Mouse (Mus musculus): Measurements from ENCODE around the gene Hoxc11. TPM values are rescaled to one million over a fixed set of nuclear protein-coding genes. Genes with fewer than 3 reads are reported as not detected.

The Hoxc11 gene
- polyA plus RNA-seq, 1 experiment from 2014 or later = not detected

Small RNA genes lying within 50 kb of the gene (microRNA-seq; reads per million reads assigned to microRNA genes)
- 3.4 reads per million, percentile 9 among the genes with 10 or more reads in this experiment for gene Mir196a-2

Other genes starting within 250 kb of the Hoxc11 start
- 38.8 and 42.7 TPM in 2 replicates for gene Calcoco1, start 232.2 kb upstream of the Hoxc11 start, polyA plus RNA-seq (2016; fragmentation: Nextera tagmentation; extraction: Ambion mirVana)
- 0.13 TPM in 1 of 2 replicates, not detected in the other for gene Hoxc13, start 33.3 kb upstream of the Hoxc11 start, polyA plus RNA-seq (2016; fragmentation: Nextera tagmentation; extraction: Ambion mirVana)
- gene Hoxc12, start 17.7 kb upstream of the Hoxc11 start, polyA plus RNA-seq (2016; fragmentation: Nextera tagmentation; extraction: Ambion mirVana) = not detected in 2 replicates
- gene Hoxc10, start 12.4 kb downstream of the Hoxc11 start, polyA plus RNA-seq (2016; fragmentation: Nextera tagmentation; extraction: Ambion mirVana) = not detected in 2 replicates
- not detected in 2 replicates for gene Hoxc5, start 13.0 kb downstream of the Hoxc11 start, polyA plus RNA-seq (2016; fragmentation: Nextera tagmentation; extraction: Ambion mirVana)
- not detected in 2 replicates for gene Hoxc9, start 22.0 kb downstream of the Hoxc11 start, polyA plus RNA-seq (2016; fragmentation: Nextera tagmentation; extraction: Ambion mirVana)
- gene Hoxc8, start 36.2 kb downstream of the Hoxc11 start, polyA plus RNA-seq (2016; fragmentation: Nextera tagmentation; extraction: Ambion mirVana) = not detected in 2 replicates
- gene Hoxc6, start 43.8 kb downstream of the Hoxc11 start, polyA plus RNA-seq (2016; fragmentation: Nextera tagmentation; extraction: Ambion mirVana) = not detected in 2 replicates
- not detected in 2 replicates for gene Hoxc4, start 64.5 kb downstream of the Hoxc11 start, polyA plus RNA-seq (2016; fragmentation: Nextera tagmentation; extraction: Ambion mirVana)
- gene Smug1, start 212.7 kb downstream of the Hoxc11 start, polyA plus RNA-seq (2016; fragmentation: Nextera tagmentation; extraction: Ambion mirVana) = 24.6 and 27.4 TPM in 2 replicates